Mouse (Mus musculus) lung, postnatal 10 days (tissue): ENCODE data around the gene Acaa1a.
"Not testable (repeated sequence)": the region's sequence is repeated elsewhere in the genome, so short reads cannot be mapped to it uniquely, and the experiment has no call there.

Experiments used
- DNase-seq: peaks from one replicate; pipeline ENCODE4 v3.0.0; 2021

Gene Acaa1a

DNA sequence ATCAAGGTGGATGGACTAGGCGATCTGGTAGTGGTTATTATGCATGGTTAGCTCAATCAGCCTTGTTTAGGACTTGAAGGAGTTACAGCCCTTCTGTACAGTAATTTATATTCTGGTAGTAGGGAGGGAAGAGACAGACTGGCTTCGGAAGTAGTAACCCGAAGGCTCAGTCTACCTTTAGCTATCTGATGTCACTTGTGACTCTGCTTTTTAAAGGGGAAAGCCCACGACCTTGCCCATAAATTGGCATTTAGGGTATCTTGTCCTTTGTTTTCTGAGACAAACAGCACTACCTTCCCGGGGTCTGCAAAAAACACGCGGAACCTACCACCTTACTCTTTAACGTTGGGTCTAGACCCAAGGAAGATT, 720 bp downstream of the Acaa1a start:
- DNase-seq = no peak

DNA sequence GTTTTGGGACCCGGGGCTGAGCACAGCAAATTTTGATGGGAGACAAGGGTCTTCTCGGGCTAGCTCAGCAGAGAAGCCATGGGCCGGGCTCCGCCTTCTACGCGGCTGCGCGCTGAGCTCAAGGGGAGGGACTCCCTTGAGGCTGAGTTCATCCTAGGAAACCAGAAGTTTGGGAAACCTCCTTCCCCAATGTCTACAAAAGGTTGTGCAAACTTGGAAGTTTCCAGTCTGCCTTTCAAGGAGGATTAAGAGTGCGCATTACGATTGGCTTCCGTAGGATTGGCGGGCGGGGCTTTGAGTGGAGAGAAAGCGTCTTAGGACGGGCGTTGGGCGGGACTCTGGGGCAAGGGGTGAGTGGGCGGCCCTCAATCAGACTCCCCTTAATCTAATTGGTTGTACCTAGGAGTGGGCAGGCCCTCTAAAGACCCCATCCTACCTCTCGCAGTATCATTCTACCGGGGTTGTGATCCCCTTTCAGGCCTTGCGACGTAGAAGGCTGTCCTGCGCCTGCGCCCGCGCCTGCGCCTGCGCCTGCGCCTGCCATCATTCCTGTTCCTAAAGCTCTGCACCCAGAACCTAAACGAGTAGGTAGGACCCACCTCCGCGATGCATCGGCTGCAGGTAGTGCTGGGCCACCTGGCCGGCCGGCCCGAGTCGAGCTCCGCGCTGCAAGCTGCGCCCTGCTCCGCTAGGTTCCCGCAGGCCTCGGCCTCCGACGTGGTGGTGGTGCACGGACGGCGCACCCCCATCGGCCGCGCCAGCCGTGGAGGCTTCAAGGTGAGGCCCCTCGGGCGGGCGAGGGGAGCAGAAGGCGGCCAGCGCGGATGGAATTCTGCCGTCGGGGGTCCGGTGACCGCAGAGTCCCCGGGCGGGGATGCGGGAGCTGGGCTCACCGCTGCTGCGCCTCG, 1.7 kb downstream of the Acaa1a start, which contains the start of gene Myd88:
Gene Myd88, minus strand, starts transcription at position 503 of the 908 bp plus-strand sequence.
- DNase-seq = peak; percentile 99

DNA sequence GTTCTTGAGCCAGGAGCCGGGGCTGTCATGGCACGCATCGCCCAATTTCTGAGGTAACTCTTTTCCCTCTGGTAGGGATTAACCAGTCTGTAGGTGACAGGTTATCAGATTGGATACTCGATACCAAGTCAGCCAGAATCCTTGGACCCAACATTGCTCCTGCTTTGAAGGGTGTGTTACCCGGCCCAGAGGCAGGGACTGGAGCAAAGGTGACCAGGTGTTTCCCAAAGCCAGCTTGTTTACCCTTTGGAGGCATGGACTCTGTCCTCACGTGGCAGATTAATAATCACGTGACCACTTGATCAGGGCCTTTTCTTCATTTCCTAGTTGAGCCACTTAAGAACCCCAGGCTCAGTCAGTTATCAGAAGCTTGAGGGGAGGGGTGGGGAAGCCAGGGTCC, 3.3 kb downstream of the Acaa1a start:
- no peak for DNase-seq

DNA sequence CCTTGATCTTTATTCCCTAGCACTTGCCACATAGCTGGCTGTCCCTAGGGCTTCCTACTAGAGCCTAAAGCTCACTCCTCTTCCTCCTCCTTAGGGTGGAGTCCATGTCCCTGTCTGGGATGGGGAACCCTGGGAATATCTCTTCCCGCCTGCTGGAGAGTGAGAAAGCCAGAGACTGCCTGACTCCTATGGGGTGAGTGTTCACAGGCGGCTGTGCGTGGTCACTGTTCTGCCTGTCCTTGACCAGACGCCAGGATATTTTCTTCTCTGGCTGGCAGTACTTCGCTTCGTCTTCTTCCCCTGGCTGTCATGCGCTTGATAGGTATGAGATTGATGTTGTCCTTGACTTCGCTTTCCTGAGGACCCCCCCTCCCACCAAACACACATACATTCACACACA, 6.9 kb downstream of the Acaa1a start:
- no peak for DNase-seq

DNA sequence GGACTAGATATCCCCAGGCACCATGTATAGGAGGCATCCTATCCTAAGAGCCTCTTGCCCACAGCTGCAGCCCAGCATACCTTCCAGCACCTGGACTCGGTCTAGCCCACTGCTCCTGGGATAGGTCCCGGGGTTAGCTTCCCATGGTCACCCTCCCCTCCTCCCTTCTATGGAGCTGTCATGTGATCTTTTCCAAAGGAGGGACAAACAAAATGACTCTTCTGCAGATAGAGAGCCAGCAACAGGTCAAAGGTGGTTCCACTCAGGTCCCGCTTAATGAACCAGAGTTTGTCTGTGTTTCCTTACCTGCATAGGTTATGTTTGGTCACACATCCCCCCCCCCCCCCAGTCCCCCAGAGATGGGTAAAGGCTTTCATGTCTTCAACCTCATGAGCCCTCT, 11.1 kb downstream of the Acaa1a start:
- DNase-seq = no peak

DNA sequence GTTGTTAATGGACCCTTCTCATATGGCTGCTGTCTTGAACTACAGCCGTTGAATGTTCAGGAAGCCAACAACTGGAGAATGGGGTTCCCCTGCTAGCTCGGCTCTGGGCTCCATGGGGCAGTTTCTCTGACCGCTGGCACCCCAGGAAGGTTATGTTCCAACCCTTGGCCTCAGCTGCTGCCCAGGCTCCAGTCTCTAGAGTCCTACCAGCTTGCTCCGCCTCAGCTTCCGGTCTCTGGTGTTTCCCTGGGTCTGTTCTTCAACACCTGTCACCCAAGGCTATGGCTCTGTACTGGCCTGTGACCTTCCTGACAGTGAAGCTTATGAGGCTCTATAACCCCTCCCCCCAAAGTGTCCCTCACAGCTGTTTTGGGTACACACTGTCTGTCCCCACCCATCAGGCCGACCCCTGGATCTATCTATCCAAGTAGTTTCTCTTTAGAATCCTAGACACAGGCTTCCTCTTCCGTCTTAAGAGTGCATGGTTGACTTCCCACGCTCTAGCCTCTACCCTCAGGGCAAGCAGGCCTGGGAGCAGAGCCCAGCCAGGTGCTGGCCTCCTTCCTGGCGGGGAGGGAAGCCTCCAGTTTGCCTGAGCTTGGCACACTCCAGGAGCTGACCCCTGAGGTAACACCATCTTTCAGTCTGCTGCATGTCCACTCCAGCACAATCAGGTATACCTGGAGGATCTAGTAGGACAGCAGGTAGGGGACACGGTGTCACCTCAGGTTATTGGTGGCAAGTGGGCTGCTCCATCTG, 11.7 kb downstream of the Acaa1a start:
- no peak for DNase-seq

DNA sequence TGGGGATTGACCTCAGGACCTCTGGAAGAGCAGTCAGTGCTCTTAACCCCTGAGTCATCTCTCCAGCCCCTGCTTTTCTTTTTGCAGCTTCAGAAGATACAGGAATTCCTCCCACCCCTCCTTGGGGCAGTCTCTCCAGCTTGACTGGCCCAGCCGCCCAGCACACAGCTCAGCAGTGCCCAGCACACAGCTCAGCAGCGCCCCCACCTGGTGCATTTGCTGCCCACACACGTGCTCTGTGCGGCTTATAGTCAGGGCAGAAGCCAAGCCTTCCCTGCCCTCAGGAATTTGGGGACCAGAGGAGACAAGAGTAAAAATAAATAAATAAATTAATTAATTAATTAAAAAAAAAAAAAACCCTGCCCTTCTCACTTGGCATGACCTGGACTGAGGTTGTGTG, 12.6 kb downstream of the Acaa1a start:
- DNase-seq = peak; percentile 87

DNA sequence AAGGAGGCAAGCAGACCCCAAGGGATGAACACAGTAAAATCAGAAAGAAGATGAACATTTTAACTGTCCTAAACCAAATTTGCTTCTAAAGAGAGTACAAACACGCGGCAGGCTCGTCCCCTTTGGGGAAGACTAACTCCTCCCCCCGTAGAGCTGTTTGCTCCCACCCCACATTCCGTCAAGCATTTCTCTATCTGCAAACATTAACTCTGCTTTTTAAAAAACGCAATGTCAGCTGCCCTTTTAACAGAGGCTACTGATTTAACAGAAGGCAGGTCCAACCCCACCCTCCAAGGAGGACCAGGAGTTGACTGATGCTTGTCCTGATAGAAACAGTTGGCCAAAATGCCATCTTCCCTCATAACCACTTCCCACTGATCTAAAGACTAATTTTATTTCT, 14.4 kb downstream of the Acaa1a start:
- no peak for DNase-seq

DNA sequence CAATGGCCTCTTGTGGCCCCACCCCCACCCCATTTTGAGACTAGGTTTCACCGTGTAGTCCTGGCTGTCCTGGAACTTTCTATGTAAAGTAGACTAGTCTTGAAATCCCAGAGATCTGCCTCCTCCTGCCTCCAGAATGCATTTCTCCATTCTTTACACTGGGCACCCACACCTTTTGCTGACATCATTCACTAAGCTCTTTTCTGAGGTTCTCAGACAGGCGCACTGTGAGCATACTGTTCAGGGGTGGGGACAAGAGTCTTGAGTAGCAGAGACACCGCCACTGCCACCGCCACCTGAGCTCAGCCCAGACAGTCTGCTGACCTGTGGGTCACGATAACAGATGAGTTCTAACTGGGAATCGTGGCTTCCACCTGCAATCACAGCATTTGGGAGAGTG, 16.5 kb downstream of the Acaa1a start:
- DNase-seq = no peak

DNA sequence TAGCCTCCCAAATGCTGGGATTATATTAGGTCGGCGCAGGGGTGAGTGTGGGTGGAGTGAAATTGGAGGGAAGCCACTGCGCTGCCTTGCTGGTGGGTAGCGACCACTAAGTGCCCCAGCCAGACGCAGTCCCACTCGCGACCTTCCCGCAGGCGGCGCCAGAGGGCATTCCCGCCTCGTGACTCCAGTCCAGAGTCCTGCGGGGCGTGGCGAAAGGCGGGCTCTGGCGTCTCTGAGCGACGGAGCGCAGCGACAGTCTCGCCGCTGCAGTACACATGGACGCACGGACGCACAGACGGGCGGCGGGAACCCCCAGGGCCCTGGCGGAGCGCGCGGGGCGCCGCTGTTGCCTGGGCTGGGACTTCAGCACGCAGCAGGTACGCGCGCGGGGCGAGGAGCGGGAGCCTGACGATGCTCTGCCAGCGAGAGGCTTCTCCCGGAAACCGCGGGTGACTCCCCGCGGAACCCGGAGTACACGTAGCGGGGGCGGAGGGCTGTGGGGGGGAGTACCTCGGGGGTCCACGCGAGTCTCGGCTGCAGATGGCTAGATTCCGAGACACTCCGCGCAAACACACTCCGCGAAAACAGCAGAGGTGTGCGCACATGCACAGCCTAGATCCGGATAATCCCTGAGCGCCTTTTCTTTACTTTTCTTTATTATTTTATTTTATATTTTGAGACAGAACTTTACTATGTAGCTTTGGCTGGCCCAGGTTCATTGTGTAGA, 18.0 kb downstream of the Acaa1a start, which contains the start of gene Xylb:
Gene Xylb, plus strand, starts transcription at position 51 of the 727 bp plus-strand sequence.
- peak; percentile 96 for DNase-seq

DNA sequence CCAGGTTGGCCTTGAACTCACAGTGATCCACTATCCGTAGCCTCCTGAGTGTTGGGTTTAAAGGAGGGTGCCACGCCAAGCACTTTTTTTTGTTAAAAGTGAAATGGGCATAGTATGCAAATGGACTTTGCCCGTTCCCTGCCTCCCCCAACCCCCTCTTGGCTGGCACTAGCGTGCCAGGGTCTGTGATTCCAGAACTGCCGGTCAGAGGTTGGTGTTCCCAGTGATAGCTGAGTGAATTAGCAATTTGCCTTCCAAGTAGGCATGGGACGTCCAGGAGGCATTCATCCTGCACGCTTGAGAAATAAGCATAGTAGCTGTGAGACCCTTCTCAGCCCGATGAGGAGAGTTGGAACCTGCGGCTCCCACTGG, 18.6 kb downstream of the Acaa1a start:
- DNase-seq = no peak

DNA sequence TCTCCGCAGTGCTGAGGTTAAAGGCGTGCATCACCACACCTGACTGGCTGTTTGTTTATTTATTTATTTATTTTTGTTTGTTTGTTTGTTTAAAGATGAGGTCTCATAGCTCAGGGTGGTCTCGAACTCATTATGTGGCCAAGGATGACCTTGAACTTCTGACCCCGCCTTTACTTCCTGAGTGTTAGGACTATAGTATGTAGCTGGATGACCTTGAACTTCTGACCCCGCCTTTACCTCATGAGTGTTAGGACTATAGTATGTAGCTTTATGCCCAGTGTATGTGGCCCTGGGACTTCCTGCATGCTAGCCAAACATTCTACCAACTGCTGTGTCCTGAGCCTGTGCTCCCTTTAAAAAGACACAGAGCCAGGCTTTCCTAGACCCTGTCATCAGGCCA, 21.9 kb downstream of the Acaa1a start:
- no peak for DNase-seq

DNA sequence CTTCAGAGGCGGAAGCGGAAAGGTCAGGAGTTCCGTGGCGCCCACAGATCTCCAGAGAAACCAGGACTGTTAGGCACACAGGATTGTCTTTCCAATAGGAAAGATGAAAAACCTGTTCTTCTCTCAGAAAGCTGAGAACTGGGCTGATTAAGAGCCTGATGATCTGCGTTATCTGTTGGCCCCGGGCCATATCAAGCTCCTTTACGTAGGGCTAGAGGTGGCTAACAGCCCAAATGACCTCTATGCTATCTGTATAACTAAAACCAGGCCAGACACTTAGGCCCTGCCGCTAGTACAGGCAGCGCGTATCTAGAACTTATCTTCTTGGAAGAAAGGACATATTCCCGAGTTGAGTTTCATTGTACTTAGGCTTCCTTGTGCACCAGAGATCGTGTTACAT, 23.8 kb downstream of the Acaa1a start:
- DNase-seq = no peak

DNA sequence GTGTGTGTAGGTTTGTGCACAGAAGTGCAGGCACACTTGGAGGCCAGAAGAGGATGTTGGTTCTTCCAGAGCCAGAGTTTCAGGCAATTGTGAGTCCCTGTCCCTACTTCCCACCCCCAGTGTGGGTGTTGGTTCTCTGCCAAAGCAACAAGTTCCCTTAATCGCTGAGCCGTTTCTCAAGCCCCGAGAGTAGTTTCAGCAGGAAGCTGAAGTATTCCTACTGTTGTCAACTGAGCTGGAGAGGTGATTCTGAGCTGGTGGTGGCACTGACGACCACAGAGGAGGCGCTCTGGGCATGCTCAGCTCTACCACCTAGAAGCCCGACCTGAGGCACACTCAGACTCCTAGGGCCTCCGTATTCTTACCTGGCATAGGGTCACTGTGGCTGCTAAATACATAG, 25.8 kb downstream of the Acaa1a start, which contains the start of gene Slc22a14:
Gene Slc22a14, minus strand, starts transcription at position 270 of the 400 bp plus-strand sequence.
- DNase-seq = peak; percentile 36

DNA sequence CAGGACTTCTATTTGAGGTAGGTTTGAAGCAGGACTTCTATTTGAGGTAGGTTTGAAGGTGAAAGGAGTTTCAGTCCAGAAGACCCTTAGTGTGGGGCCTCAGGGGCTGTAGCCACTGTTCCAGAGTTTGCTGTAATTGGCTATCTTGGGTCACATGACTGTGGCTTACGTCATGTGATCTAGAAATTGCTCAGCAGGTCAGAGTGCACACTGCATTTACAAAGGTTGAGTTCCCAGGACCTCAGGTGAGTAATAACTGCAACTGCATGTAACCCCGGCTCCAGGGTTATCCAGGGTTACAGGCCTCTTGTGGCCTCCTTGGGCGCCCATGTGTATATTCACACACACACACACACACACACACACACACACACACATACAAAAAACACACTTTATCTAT, 28.9 kb downstream of the Acaa1a start:
- no peak for DNase-seq

DNA sequence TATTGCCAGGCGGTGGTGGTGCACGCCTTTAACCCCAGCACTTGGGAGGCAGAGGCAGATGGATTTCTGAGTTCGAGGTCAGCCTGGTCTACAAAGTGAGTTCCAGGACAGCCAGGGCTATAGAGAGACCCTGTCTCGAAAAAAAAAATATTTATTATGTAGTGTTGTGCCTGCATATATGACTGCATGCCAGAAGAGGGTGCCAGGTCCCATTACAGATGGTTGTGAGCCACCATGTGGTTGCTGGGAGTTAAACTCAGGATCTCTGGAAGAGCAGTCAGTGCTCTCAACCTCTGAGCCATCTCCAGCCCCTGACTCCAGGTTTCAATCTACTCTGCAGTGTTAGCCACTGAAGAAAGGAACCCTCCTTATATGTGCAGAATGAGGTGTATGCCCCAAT, 31.3 kb downstream of the Acaa1a start:
- not testable (repeated sequence) for DNase-seq

DNA sequence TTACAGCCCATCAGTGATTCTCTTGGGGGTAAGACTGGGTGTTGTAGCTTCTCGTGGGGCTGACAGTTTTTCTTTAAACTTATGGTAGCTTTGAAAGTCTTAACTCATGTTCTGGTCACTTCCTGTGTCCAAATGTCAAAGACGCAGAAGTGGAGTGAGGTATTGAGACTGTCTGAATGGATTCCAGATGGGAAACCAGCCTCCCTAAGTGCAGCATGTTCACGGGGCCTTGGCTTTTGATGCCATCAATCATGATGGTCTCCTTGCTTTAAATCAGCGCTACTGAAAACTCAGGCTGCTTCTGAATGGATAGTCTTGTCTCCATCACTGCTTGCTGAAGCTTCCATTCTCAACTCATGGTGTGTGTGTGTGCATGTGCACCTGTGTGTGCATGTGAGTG, 31.8 kb downstream of the Acaa1a start:
- DNase-seq = no peak

DNA sequence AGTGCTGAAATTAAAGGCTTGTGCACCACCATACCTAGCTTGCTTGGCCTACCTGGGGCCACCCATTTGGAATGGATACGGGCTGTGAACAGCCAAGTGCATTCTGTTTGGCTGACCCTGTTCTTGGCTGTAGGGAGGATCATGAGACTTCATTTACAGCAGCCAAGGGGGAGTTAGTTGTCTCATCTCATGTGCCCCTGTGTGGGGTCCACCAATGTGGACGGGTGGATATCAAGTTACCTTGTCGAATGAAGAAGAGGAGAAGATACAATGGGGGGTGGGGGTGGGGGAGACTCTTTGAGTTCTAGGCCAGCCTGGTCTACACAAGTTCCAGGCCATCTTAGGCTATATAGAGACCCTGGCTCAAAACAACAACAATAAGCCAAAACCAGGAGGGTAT, 35.5 kb downstream of the Acaa1a start:
- no peak for DNase-seq

DNA sequence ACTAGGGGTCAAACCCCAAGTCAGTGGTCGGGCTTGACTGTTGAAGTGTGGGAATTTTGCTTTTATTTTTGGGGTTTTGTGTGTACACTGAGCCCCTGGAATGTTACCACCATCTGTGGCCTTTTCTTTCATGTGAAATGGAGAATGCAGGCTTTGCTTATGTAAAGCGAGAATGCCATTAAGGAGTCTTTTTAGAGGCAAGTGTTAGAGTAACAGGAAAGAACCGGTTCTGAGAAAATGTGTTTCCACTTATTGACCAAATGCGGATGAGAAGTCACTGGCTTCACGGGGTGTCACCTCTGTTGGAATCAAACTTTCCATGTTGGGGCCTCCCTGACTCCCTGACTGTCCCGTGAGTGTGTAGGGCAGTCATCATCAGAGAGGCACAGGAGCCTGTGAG, 36.1 kb downstream of the Acaa1a start:
- DNase-seq = no peak

DNA sequence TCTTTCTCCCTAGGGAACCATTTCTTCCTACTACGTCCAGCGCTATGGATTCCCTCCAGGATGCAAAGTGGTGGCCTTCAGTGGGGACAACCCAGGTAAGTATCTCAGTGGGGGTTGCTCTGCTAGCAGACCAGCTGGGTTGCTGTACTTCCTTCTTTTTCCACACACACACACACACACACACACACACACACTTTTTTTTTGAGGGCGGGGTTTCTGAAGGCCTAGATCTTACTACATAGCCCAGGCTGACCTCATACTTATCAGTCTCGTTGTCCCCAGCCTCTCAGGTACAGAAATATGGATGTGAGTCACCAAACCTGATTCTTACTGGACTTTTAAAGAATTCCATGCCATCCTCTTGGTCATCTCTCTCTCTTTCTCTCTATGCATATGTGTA, 38.8 kb downstream of the Acaa1a start:
- DNase-seq = no peak

DNA sequence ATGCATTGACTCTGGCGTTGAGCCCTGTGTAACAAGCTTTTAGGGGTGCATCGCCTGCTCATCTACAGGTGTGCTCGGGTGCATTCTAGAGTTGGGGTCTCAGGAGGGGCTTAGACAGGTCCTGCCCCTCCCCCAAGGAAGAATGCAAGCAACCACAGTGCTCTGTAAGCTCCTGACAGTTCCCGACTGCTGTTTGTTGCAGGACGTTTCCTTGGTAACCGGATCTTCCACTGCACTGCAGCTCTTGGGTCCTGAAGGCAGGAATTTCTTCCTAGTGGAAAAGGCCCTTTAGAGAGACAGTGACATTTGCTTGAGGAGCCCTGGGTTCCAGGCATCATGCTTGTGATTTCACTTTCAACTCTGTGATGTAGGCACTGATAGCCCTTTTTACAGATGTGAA, 43.1 kb downstream of the Acaa1a start:
- DNase-seq = no peak

DNA sequence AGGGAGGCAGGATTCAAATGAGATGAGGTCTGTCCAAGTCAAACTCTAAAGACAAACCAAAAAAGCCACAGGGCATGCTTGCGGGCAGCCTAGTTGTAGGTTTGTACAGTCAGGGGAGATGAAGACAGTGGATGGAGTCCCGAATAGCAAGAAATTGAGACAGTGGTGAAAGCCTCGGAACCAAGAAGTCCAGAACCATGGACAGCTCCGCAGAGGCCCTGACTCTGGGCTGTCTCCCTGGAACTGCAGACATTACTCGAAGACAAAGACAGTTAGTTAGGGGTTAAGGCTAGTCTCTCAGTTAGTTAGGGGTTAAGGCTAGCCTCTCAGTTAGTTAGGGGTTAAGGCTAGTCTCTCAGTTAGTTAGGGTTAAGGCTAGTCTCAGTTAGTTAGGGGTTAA, 49.5 kb downstream of the Acaa1a start:
- DNase-seq = peak; percentile 24

DNA sequence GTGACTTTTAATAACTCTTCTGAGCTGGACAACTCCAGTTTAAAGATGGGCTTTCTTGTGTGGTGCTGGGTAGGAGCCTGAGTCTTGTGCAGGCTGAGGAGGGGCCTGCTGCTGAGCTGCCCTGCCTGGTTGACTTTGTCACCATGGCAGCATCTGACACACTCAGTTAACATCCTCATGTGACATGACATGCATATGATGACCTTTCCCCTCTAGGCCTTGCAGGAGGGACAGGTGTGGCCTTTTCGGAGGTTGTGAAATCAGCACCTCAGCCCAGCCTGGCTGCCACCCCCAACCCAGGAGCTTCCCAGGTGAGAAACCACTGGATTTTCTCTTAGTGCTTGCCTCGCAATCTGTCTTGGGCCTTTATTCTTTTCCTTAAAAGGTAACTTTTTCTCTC, 50.7 kb downstream of the Acaa1a start:
- no peak for DNase-seq
